ENCODE assay signal across 17 mouse cellular contexts in the genomic region with DNA sequence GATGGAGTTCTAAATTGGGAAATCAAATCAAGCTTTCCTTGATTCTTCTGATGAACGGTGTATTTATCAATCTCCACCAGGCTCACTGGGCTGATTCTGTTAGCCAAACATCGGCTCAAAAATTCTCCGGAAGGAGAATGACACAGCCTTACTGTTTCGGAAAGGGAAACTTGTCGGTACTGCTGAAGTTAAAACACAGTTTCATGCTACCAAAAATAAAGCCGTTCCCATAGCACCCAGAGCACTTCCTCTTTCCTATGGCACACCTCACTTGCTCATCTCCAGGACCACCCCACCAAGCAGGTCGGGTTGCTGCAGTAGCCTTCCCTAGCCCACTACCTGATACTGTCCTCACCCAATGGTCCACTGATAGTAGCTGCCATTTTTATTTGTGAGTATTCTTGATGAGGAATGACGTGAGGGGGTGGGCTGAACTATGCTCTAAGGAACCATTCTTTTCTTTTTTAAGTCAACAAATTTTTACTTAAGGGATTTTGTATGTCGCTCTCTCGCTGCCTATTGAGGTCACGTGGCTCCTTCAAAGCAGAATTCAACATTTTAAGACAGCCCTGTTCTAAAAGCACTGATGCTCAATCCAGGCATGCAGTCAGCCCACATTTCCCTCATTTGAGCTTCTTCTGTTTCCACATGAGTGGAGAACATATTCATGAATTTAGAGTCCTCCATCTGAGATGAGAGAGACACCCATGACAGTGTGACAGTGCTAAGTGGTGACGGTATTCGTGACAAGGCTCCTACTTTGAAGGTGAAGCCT. TPM values are rescaled to one million over a fixed set of nuclear protein-coding genes. Genes with fewer than 3 reads are reported as not detected.
DNase-seq lines count a peak whose midpoint lies in the region; ATAC-seq and TF ChIP-seq lines count a peak whose summit lies in the region.
"Had no signal": no experiment of that assay in that cellular context is flagged by ENCODE, and none has a peak within 500 bp of the region (broad histone marks: within the 10 kb centered on the region; RNA-seq: fewer than 3 reads in every experiment).

No protein-coding gene starts in this region.

- peak overlapping the region; percentile 64; the same call in 1 of the 2 replicates for H3K27ac ChIP-seq in bone marrow, adult 2 months (ENCODE audit: control insufficient read depth, insufficient read depth, low read depth, low read length, poor library complexity)
- H3K27ac ChIP-seq in hindbrain, embryonic 16.5 days (ENCODE audit: low read depth, low read length) = no peak overlapping the region
- H3K27ac ChIP-seq: heart, adult 2 months; kidney, embryonic 15.5 days; stomach, embryonic 15.5 days had no signal

- no peak for DNase-seq in frontal cortex, postnatal 10 days (ENCODE audit: low spot score in 2 of 2)
- peak; percentile 78 for DNase-seq in A20 (ENCODE audit: low read depth, low spot score)
- no peak for DNase-seq in gastrocnemius, postnatal 10 days
- DNase-seq in cerebellum, postnatal 14 days = no peak
- DNase-seq: cerebellum, adult 8-10 months; heart, adult 2 months; heart, postnatal 10 days; lung, adult 18-20 months; lung, postnatal 4 days; right cerebral cortex, postnatal 25 days; thymus, postnatal 14 days had no signal

- H3K9ac ChIP-seq in hindbrain, embryonic 16.5 days (ENCODE audit: low read depth, low read length) = no peak overlapping the region
- H3K9ac ChIP-seq: kidney, embryonic 15.5 days; stomach, embryonic 15.5 days had no signal

- H3K4me1 ChIP-seq in bone marrow, adult 2 months (ENCODE audit: control insufficient read depth, insufficient read depth, low read length) = peaks cover 23% of the 10 kb centered on the region
- H3K4me1 ChIP-seq in hindbrain, embryonic 16.5 days (ENCODE audit: control insufficient read depth, insufficient read depth, low read depth, low read length) = peaks cover 8% of the 10 kb centered on the region

- H3K27me3 ChIP-seq in hindbrain, embryonic 16.5 days (replicated peaks; ENCODE audit: control insufficient read depth, insufficient read depth, low read length) = no peaks in the 10 kb centered on the region

- TF ChIP-seq POLR2A in bone marrow, adult 2 months (IDR thresholded peaks at IDR 0.05; ENCODE audit: borderline replicate concordance, control insufficient read depth, low read depth, low read length) = no peak

- peak; percentile 48 for ATAC-seq in frontal cortex, adult (ENCODE audit: low TSS enrichment)
- ATAC-seq in megakaryocyte, adult 5-6 weeks (ENCODE audit: poor library complexity, severe bottlenecking) = peak; percentile 47
- ATAC-seq in hindbrain, embryonic 16.5 days = no peak

- no peaks in the 10 kb centered on the region for H3K9me3 ChIP-seq in hindbrain, embryonic 16.5 days (ENCODE audit: control insufficient read depth, low read length)
- H3K9me3 ChIP-seq: kidney, embryonic 15.5 days; stomach, embryonic 15.5 days had no signal

- H3K4me2 ChIP-seq in hindbrain, embryonic 16.5 days (ENCODE audit: low read length) = no peak overlapping the region
- H3K4me2 ChIP-seq: kidney, embryonic 15.5 days; stomach, embryonic 15.5 days had no signal

- TF ChIP-seq CTCF in bone marrow, adult 2 months (IDR thresholded peaks at IDR 0.05; ENCODE audit: control insufficient read depth, insufficient read depth, low read length) = no peak

- H3K4me3 ChIP-seq in bone marrow, adult 2 months (replicated peaks; ENCODE audit: control insufficient read depth, low read depth, low read length) = peak overlapping the region; percentile 15
- no peak overlapping the region for H3K4me3 ChIP-seq in hindbrain, embryonic 16.5 days (ENCODE audit: low read length)
- H3K4me3 ChIP-seq: heart, adult 2 months; kidney, embryonic 15.5 days; stomach, embryonic 15.5 days had no signal

- 29% methylated on average over 13 of the region's 13 CpGs for WGBS in bone marrow, adult 2 months
- 91% methylated on average over 13 of the region's 13 CpGs for WGBS in hindbrain, embryonic 16.5 days

- no peaks in the 10 kb centered on the region for H3K36me3 ChIP-seq in hindbrain, embryonic 16.5 days (ENCODE audit: control insufficient read depth, insufficient read depth, low read length)
- H3K36me3 ChIP-seq: kidney, embryonic 15.5 days; stomach, embryonic 15.5 days had no signal

RNA-seq across cellular contexts. Expression of gene Ripor2, which starts 52.5 kb away (rescaled TPM):
- polyA plus RNA-seq in bone marrow, adult 2 months (2011; ENCODE audit: insufficient read depth, insufficient read length, low replicate concordance, missing spikeins) = 22.5 and 41.4 TPM in 2 replicates
- total RNA-seq in megakaryocyte, adult 5-6 weeks (2015) = 87.3 and 93.1 TPM in 2 replicates
- 65.3 and 80.5 TPM in 2 replicates for total RNA-seq in megakaryocyte, adult 5-6 weeks (2017)
- 19.1 and 22.8 TPM in 2 replicates for polyA plus RNA-seq in hindbrain, embryonic 16.5 days (2015; fragmentation: Nextera tagmentation; extraction: Ambion mirVana)
- 10 to 100 TPM; 10.2 to 11.9 TPM for total RNA-seq in gastrocnemius, postnatal 10 days (2021)

Comparison
In these comparisons a context has a peak if more than half of its experiments do, and no peak if none do; other contexts are left out.
1. RNA of gene Ripor2, which starts 52.5 kb away (total RNA-seq): 65.3 to 93.1 TPM in megakaryocyte, adult 5-6 weeks; 10.2 to 11.9 TPM in gastrocnemius, postnatal 10 days; every median in the first group is over 4 times any median in the second.